Mouse (Mus musculus) myocyte (in vitro differentiated cells): ENCODE measurements around the gene Colca2.
A peak's percentile ranks its signal among the peaks of the same experiment; 100 is the strongest.

Experiments
- MAX ChIP-seq: IDR thresholded peaks from one replicate; pipeline ENCODE4 v1.6.1; 2011; ENCODE audit warnings: low read depth, mild to moderate bottlenecking, control low read depth
- MYOD1 ChIP-seq, 3 experiments: IDR thresholded peaks; one replicate each; pipeline ENCODE4 v1.6.1; 2011; ENCODE audit warnings: control low read depth in 2 of 3, low read depth in 2 of 3, mild to moderate bottlenecking in 2 of 3, moderate library complexity in 1 of 3; ENCODE audit not compliant: insufficient read length in 2 of 3, control insufficient read depth in 1 of 3
- POLR2A ChIP-seq: IDR thresholded peaks from one replicate; pipeline ENCODE4 v1.6.1; 2011; ENCODE audit warnings: low read depth, mild to moderate bottlenecking, control low read depth, moderate library complexity; ENCODE audit not compliant: insufficient read length

GRCm38 (mm10) chr9:51303980-51304379 is 25.6 kb upstream of the Colca2 start:
- no peak for TF ChIP-seq POLR2A
- TF ChIP-seq MYOD1 (IDR thresholded peaks at IDR 0.05; ENCODE audit: control insufficient read depth in 1 of 3, insufficient read length in 2 of 3, low read depth in 2 of 3): peak in 2 of 3 experiments; percentile 23 to 56
- TF ChIP-seq MAX: no peak
